In the genomic region with DNA sequence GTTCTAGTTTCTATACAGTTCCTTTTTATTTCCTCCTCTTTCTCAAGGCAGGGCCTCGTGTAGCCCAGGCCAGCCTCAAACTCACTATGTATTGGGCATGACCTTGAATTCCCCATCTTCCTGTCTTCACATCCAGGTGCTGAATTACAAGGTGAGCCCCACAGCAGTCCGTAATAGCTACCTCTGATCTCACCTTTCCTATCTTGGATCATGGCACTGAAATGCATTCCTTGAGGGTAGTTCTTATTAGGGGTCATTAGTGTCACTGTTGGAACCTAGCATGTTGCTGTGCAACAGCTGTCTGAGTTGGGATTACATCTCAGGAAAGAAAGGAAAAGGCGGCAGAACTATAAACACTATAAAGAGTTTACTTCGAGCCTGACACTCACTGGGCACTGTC, we compare ENCODE assay signal across 27 mouse cellular contexts. TPM values are rescaled to one million over a fixed set of nuclear protein-coding genes. Genes with fewer than 3 reads are reported as not detected.
DNase-seq lines count a peak whose midpoint lies in the region; ATAC-seq and TF ChIP-seq lines count a peak whose summit lies in the region.
"Had no signal": no experiment of that assay in that cellular context is flagged by ENCODE, and none has a peak within 500 bp of the region (broad histone marks: within the 10 kb centered on the region; RNA-seq: fewer than 3 reads in every experiment).

No protein-coding gene starts in this region.

- 81% methylated on average over 4 of the region's 4 CpGs for WGBS in liver, embryonic 11.5 days
- 78% methylated on average over 4 of the region's 4 CpGs for WGBS in liver, postnatal 0 days (ENCODE audit: insufficient replicate concordance)

- peaks cover 20% of the 10 kb centered on the region for H3K4me1 ChIP-seq in liver, embryonic 11.5 days (replicated peaks; ENCODE audit: control insufficient read depth, insufficient read depth, low read length)
- H3K4me1 ChIP-seq in liver, postnatal 0 days (ENCODE audit: insufficient read depth) = peaks cover 10% of the 10 kb centered on the region; the same call in 1 of the 2 replicates

- TF ChIP-seq EP300 in liver, postnatal 0 days (IDR thresholded peaks at IDR 0.05; ENCODE audit: low read depth) = no peak

- intact Hi-C loops in heart, postnatal 25 days (cut with DNase I) = no loop called here

- H3K4me3 ChIP-seq in liver, embryonic 11.5 days (ENCODE audit: low read depth, low read length) = no peak overlapping the region
- H3K4me3 ChIP-seq in liver, postnatal 0 days (ENCODE audit: low read depth, low read length) = no peak overlapping the region
- H3K4me3 ChIP-seq: forebrain, embryonic 10.5 days; forebrain, embryonic 13.5 days; heart, adult 2 months had no signal

- peak; percentile 52 for DNase-seq in heart, adult 11 months
- no peak for DNase-seq in heart, postnatal 25 days (ENCODE audit: low spot score)
- DNase-seq in kidney, adult 18-20 months = peak; percentile 1
- DNase-seq in kidney, postnatal 14 days = no peak
- DNase-seq in liver, embryonic 11.5 days (ENCODE audit: low spot score) = peak; percentile 21
- DNase-seq in liver, postnatal 0 days = no peak
- DNase-seq in urinary bladder, postnatal 36 days (ENCODE audit: low spot score in 2 of 2) = no peak
- DNase-seq: adrenal gland, adult 8-10 months; adrenal gland, postnatal 25 days; B cell, adult 2 months; cerebellum, adult 11-12 months; cerebellum, adult 8-10 months; cerebellum, postnatal 10 days; cerebellum, postnatal 36 days; embryo, embryonic 11 days; gastrocnemius, postnatal 25 days; heart, postnatal 4 days had no signal

- no peak overlapping the region for H3K27ac ChIP-seq in liver, embryonic 11.5 days (ENCODE audit: low read depth, low read length)
- no peak overlapping the region for H3K27ac ChIP-seq in liver, postnatal 0 days (ENCODE audit: low read depth)
- H3K27ac ChIP-seq: forebrain, embryonic 10.5 days; forebrain, embryonic 13.5 days; heart, adult 2 months; hindbrain, embryonic 14.5 days; hindbrain, postnatal 0 days had no signal

- no peaks in the 10 kb centered on the region for H3K27me3 ChIP-seq in liver, embryonic 11.5 days (replicated peaks; ENCODE audit: control insufficient read depth, insufficient read depth, low read length)
- no peaks in the 10 kb centered on the region for H3K27me3 ChIP-seq in liver, postnatal 0 days (ENCODE audit: insufficient read depth, low read length)
- H3K27me3 ChIP-seq: CH12.LX; forebrain, embryonic 13.5 days had no signal

- no peak overlapping the region for H3K9ac ChIP-seq in liver, embryonic 11.5 days (ENCODE audit: low read depth, low read length)
- no peak overlapping the region for H3K9ac ChIP-seq in liver, postnatal 0 days (replicated peaks)
- H3K9ac ChIP-seq: forebrain, embryonic 13.5 days; hindbrain, embryonic 14.5 days had no signal

- no peak for TF ChIP-seq CTCF in liver, postnatal 0 days (IDR thresholded peaks at IDR 0.05; ENCODE audit: low read depth)

- no peak overlapping the region for H3K4me2 ChIP-seq in liver, embryonic 11.5 days
- H3K4me2 ChIP-seq in liver, postnatal 0 days (ENCODE audit: low read depth, low read length) = no peak overlapping the region
- H3K4me2 ChIP-seq: forebrain, embryonic 13.5 days; heart, embryonic 11.5 days; hindbrain, embryonic 14.5 days had no signal

- no peaks in the 10 kb centered on the region for H3K36me3 ChIP-seq in liver, embryonic 11.5 days (ENCODE audit: control insufficient read depth, insufficient read depth, low read length)
- no peaks in the 10 kb centered on the region for H3K36me3 ChIP-seq in liver, postnatal 0 days (replicated peaks; ENCODE audit: insufficient read depth, low read length)
- H3K36me3 ChIP-seq: forebrain, embryonic 10.5 days had no signal

- H3K9me3 ChIP-seq in liver, embryonic 11.5 days (ENCODE audit: control insufficient read depth, low read length) = no peaks in the 10 kb centered on the region
- no peaks in the 10 kb centered on the region for H3K9me3 ChIP-seq in liver, postnatal 0 days (ENCODE audit: low read length)
- H3K9me3 ChIP-seq: forebrain, embryonic 10.5 days; forebrain, embryonic 13.5 days; G1E had no signal

- no peak for ATAC-seq in liver, embryonic 11.5 days (replicated peaks; ENCODE audit: low FRiP score)
- no peak for ATAC-seq in liver, postnatal 0 days
- ATAC-seq: forebrain, embryonic 13.5 days; forebrain, embryonic 16.5 days; hindbrain, postnatal 0 days; inflammation-experienced regulatory T-cells, adult 6 months had no signal

RNA-seq across cellular contexts. Expression of a gene that starts 25.9 kb away (rescaled TPM):
- 10 to 100 TPM; 55.8 to 59.0 TPM for total RNA-seq in heart, postnatal 25 days (2021)
- 31.4 and 32.0 TPM in 2 replicates for polyA plus RNA-seq in liver, embryonic 11.5 days (2014; fragmentation: Nextera tagmentation; extraction: Ambion mirVana)
- 16.0 and 17.4 TPM in 2 replicates for polyA plus RNA-seq in liver, postnatal 0 days (2015; fragmentation: Nextera tagmentation; extraction: Ambion mirVana)

Comparison
In these comparisons a context has a peak if more than half of its experiments do, and no peak if none do; other contexts are left out.
1. DNase-seq: peak in heart, adult 11 months (single experiment), kidney, adult 18-20 months (single experiment) and liver, embryonic 11.5 days (single experiment); none in heart, postnatal 25 days (single experiment), kidney, postnatal 14 days (single experiment), liver, postnatal 0 days (single experiment) and urinary bladder, postnatal 36 days (0 of 2).